Mouse (Mus musculus) R1 (cell line): ENCODE data around the gene Tas1r3.

Experiments used
- DNase-seq: peaks from one replicate; pipeline ENCODE4 v3.0.0-alpha.2; 2018; ENCODE audit warnings: low read depth, low spot score

Tas1r3 gene

DNA sequence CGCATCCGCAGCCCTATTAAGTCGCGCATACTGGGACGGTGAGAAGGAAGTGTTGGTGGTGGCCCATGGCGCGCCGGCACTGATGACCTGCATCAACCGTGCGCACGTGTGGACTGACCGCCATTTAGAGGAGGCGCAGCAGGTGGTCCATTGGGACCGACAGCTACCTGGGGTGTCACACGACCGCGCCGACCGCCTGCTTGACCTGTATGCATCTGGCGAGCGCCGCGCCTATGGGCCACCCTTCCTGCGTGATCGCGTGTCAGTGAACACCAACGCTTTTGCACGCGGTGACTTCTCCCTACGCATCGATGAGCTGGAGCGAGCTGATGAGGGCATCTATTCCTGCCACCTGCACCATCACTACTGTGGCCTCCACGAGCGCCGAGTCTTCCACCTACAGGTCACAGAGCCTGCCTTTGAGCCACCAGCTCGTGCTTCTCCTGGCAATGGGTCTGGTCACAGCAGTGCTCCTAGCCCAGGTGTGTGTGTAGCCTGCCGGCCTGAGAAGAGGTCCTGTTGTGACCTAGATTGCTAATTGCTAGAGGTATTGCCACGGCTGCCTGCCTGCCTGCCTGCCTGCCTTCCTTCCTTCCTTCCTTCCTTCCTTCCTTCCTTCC lies 21.4 kb downstream of the Tas1r3 start:
- DNase-seq = no peak

GRCm38 (mm10) chr4:155841003-155841454 lies 22.1 kb downstream of the Tas1r3 start:
- peak; percentile 98 for DNase-seq

GRCm38 (mm10) chr4:155840076-155841002 lies 22.8 kb downstream of the Tas1r3 start:
- no peak for DNase-seq

- peak; percentile 86 for DNase-seq
Observed at GRCm38 (mm10) chr4:155839483-155839910, 23.7 kb downstream of the Tas1r3 start, which contains the start of gene Mxra8. Gene Mxra8 (plus strand): TSS chr4:155839680.

GRCm38 (mm10) chr4:155838187-155839153 lies 24.7 kb downstream of the Tas1r3 start:
- no peak for DNase-seq

DNA sequence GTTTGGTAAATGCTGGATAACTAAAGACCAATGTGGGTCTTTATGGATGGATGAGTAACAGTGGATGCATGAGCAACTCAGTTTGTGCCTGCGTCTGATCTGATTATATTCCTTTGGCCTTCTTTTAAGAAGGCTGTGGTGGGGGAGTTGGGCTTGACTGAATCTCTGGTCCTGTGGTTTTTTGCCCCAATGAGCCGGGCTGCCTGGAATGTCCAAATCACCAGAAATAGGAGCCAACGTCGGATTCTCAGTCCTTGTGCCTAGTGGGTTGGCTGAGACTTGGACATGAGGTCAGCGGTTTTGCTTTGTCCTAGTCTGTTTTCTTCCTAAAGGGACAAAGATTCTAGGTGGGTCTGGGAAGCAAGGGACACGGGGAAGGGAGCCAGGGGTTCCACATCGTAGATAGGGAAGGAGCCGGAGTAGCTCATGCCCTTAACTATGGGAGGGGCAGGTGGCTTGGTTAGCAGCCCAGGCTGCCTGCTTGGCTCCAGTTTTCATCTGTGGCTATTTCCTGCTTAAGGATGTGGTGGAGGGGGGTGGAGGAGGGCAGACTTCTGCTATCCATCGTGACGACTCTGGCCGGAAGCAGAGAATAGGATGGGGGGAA lies 25.7 kb downstream of the Tas1r3 start:
- DNase-seq = no peak

DNA sequence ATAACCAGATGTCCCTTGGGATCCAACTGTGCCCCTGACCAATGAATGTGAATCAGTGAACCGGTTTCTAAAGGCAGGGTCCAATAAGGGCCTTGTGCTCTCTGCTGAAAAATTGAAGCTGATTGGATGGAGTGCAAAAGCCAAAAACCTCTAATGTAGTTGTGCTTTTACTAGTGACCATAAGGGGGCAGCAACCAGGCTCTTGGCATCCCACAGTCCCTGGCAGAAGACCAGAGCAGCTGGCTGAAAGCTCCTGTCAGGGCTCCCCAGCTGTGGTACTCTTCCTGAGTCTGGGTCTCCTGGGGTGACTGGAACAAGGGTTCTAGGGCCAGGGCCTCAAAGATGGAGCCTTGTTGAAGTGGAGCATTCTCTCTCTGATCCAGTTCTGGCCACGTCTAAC lies 29.3 kb downstream of the Tas1r3 start:
- peak; percentile 92 for DNase-seq

DNA sequence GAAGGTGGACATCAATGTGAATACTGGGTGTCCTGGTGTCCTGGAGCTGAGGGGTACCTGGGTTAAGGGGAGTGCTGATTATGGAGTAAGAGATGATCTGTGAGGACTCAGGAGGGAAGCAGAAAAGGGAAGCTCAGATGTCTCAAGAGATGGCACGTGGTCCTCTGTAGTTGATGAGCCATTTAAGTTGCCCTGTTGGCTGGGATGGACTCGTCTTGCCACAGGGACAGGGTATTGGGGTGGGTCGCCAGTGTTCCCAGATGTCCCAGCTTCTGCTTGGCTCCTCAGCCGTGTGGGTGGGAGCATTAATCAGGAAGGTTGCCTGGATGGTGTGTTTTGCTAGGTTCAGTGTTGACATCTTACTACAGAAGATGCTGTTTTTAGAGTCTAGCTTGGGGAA lies 29.9 kb downstream of the Tas1r3 start:
- DNase-seq = no peak

- DNase-seq = no peak
Observed at GRCm38 (mm10) chr4:155832321-155832720, 30.8 kb downstream of the Tas1r3 start.

DNA sequence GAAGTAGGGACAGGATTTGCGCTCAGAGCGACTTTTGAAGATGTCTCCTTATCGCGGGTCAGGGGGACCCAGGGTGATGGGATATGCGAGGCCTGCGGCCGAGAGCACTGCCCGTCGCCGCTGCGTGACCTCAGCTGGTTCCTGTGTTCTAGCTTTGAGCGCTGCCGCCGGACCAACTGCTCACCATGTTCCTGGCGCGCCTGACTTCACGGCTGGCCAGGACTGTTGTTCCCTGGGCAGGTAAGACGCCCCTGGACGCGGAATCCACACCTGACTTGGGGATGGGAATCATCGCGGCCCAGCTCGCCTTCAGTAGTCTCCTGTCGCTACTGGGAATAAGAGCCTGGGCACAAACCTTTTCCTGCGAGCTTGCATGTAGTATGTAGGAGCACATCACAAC lies 31.3 kb downstream of the Tas1r3 start:
- no peak for DNase-seq

- DNase-seq = peak; percentile 98
Observed at GRCm38 (mm10) chr4:155831205-155831766, 31.9 kb downstream of the Tas1r3 start, which contains the start of gene Aurkaip1. Gene Aurkaip1 (plus strand): TSS chr4:155831272.

DNA sequence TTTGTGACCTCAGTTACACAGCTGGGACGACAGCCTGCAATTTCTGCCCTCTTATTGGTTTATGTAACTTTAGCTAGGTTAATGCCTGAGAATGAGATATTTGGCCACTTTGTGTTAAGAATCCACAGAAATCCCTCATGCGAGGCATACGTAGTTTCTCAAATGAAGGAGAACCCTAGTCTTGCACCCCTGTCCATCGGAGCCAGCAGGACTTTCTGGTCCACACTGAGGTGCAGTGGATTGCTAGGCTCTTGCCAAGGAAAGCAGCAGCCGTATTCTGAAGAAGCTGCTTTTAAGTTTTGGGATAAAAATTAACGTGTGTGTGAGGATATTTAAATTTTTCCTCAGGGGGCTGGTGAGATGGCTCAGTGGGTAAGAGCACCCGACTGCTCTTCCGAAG lies 32.6 kb downstream of the Tas1r3 start:
- no peak for DNase-seq

- DNase-seq = no peak
Observed at GRCm38 (mm10) chr4:155829866-155830265, 33.3 kb downstream of the Tas1r3 start.

GRCm38 (mm10) chr4:155823443-155823842 lies 39.7 kb downstream of the Tas1r3 start:
- no peak for DNase-seq

- peak; percentile 64 for DNase-seq
Observed at GRCm38 (mm10) chr4:155821025-155821424, 42.1 kb downstream of the Tas1r3 start.

DNA sequence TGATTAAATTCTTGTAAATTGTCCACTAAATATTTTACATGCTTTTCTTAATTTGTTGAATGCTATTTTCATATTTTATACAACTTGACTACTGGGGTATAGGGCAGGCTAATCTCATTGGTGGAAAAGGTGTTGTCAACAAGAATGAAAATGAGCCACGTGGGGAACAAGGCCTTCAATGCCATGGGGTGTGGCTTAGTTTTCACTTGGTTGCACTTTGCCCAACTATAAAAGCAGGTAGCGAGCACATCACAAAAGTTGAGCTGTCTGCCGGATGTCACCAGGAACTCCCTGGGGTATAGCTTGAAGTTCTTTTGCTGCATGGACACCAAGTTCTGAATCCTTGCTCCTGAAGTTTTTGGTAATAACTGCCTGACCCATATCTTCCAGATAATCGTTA lies 45.6 kb downstream of the Tas1r3 start:
- DNase-seq = peak; percentile 26

DNA sequence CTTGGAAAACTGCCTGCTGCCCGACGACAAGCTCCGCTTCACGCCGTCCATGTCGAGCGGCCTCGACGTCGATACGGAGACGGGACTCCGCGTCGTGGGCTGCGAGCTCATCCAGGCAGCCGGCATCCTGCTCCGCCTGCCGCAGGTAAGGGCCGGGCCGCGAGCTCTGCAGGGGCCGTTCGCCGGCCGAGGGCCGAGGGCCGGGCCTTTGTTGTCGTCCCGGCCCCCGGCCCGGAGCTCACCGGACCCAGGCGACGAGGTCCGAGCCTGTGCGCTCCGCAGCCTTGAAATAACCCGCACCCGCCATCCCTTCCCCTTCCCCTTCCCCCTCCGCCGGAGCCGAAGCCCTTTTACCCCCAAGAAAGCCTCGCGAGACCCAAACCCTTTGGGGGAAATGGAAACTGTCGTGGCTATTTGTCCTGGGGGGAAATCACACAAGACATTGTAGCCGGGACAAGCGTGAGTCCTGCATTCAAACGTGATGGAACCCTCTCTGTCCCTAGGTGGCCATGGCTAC lies 50.4 kb downstream of the Tas1r3 start:
- DNase-seq = peak; percentile 80

DNA sequence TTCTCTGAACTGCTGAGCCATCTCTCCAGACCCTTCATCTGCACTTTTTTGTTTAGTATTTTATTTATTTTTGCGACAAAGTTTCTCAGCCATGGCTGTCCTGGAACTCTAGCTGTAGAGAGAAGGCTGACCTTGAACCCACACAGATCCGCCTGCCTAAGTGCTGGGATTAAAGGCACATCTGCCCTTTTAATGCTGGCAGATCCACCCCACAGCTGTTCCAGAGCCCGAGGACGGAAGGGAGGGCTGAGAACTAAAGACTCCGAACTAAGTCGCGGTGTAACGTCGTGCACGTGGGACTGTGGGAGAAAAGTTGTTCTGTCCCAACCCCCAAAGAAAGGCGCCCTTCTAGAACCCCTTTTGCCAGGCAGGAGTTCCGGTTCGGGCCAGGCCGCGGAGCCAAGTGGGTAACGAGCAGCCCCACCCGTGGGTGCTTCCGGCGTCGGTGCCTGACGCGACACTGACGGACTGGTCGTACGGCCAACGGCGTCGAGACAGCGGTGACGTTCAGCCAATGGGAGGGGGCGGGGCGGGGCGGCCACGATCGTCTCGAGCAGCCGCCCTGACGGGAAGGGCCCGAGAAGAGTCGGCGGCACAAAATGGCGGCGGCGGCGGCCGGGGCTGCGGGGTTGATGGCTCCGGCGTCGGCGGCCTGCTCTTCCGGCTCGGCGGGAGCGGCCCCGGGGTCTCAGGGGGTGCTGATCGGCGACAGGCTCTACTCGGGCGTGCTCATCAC lies 51.1 kb downstream of the Tas1r3 start, which contains the start of gene Ccnl2:
Ccnl2 (plus strand) TSS at position 561 of the 736 bp plus-strand sequence.
- peak; percentile 97 for DNase-seq
